Mouse (Mus musculus) mouse trophoblast stem cell (cell line): ENCODE results near the gene Jag1.

Source experiments
- in situ Hi-C, 2 experiments: fragments of 300-500 bp; cut with MseI, MboI; formaldehyde crosslinking; loops; 2 replicates in 1 of 2; 3 replicates in 1 of 2; pipeline ENCODE4 v1.15.1; 2025

Gene Jag1

GRCm38 (mm10) chr2:137107203-137107602, 9.2 kb downstream of the Jag1 start:
- in situ Hi-C loops: loop anchor here in 1 of 2 experiments (25.0 kb wide), 1 partner anchor 830 kb away; no protein-coding TSS in a partner anchor

- in situ Hi-C loops: loop anchor here in 1 of 2 experiments (25.0 kb wide), 1 partner anchor 836 kb away; no protein-coding TSS in a partner anchor
These were observed 15.4 kb downstream of the Jag1 start for GRCm38 (mm10) chr2:137101074-137101473.

- in situ Hi-C loops: no loop called here
These were observed 17.2 kb downstream of the Jag1 start for GRCm38 (mm10) chr2:137099211-137099734.

- in situ Hi-C loops: no loop called here
These were observed 18.0 kb downstream of the Jag1 start for GRCm38 (mm10) chr2:137098269-137099035.

- in situ Hi-C loops: no loop called here
These were observed 19.4 kb downstream of the Jag1 start for GRCm38 (mm10) chr2:137096981-137097460.

GRCm38 (mm10) chr2:137094301-137094700, 22.1 kb downstream of the Jag1 start:
- in situ Hi-C loops: no loop called here

- in situ Hi-C loops: no loop called here
These were observed 23.2 kb downstream of the Jag1 start for GRCm38 (mm10) chr2:137093298-137093630.

- in situ Hi-C loops: no loop called here
These were observed 23.7 kb downstream of the Jag1 start for GRCm38 (mm10) chr2:137092523-137093297.

- in situ Hi-C loops: no loop called here
These were observed 24.5 kb downstream of the Jag1 start for GRCm38 (mm10) chr2:137091766-137092522.

- in situ Hi-C loops: no loop called here
These were observed 28.7 kb downstream of the Jag1 start for GRCm38 (mm10) chr2:137087705-137088104.

GRCm38 (mm10) chr2:137086621-137087395, 29.6 kb downstream of the Jag1 start:
- in situ Hi-C loops: no loop called here

- in situ Hi-C loops: no loop called here
These were observed 31.2 kb downstream of the Jag1 start for GRCm38 (mm10) chr2:137085257-137085656.

GRCm38 (mm10) chr2:137082896-137083620, 33.4 kb downstream of the Jag1 start:
- in situ Hi-C loops: no loop called here

GRCm38 (mm10) chr2:137081001-137081400, 35.4 kb downstream of the Jag1 start:
- in situ Hi-C loops: no loop called here

GRCm38 (mm10) chr2:137080468-137080867, 36.0 kb downstream of the Jag1 start:
- in situ Hi-C loops: no loop called here

GRCm38 (mm10) chr2:137079721-137080320, 36.6 kb downstream of the Jag1 start:
- in situ Hi-C loops: no loop called here

- in situ Hi-C loops: no loop called here
These were observed 37.7 kb downstream of the Jag1 start for GRCm38 (mm10) chr2:137078771-137079170.

- in situ Hi-C loops: no loop called here
These were observed 42.2 kb downstream of the Jag1 start for GRCm38 (mm10) chr2:137074313-137074620.

GRCm38 (mm10) chr2:137073473-137074312, 42.8 kb downstream of the Jag1 start:
- in situ Hi-C loops: no loop called here
